Mouse (Mus musculus) kidney, postnatal 4 days (tissue): Measurements from ENCODE around the gene Polr3c.
"Not testable (repeated sequence)": the region's sequence is repeated elsewhere in the genome, so short reads cannot be mapped to it uniquely, and the experiment has no call there.

Source experiments
- DNase-seq, 2 experiments: peaks; one replicate each; pipeline ENCODE4 v3.0.0; 2021; ENCODE audit warnings: mixed read lengths in 2 of 2

The Polr3c gene

DNA sequence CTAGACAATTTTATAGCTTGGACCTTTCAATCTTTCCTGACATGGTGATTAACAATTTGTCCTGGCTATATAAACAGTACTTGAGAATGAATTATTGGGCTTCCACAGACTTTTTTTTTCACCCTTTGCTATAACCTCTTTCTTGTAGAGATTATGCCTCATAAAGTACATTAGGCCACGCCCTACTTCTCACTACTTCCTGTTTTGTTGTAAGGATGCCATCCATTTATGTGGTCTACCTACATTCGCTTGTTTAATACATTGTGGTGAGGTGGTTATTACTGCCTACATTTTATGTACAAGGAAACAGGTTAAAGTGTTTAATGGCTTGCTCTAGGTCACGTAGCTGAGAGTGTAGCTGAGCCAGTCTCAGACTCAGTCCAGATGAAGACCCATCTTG is 52.3 kb downstream of the Polr3c start:
- no peak for DNase-seq

DNA sequence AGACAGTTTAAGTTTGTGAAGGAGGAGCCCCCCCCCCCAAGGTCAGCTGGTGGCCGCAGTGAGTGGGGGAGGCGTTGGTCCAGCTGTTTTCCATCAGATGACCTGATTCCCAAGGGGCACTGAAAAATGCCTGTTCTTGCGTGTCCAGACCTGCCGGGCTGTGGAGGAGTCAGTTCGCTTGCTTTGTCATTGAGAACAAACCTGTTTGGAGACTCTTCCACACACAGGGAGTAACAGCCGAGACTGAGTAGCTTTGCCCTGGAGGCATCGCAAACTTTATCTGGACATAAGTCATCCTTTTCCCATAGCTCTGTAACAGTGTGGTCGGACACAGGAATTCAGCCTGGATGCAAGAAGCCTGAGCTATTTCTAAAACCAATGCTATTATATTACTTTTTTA is 53.0 kb downstream of the Polr3c start:
- peak; percentile 68 to 77 for DNase-seq

DNA sequence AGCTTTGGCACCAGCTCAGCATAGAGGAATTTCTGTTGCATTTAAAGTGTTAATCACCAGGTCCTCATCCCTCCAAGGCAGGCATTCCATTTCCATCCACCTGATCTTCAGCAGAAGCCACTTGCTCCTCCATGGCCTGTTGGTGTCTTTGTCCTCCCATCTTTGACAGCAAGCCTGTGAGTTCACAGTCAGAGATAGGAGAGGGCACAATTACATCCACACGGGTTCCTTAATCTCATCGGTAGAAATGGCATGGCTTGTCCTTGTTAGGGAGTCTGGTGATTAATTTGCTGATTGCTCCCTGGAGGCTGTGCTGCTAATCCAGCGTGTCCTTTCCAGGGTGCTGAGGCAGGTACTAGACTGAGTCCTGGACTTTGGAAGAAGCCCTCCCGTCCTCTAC is 53.9 kb downstream of the Polr3c start:
- no peak for DNase-seq

DNA sequence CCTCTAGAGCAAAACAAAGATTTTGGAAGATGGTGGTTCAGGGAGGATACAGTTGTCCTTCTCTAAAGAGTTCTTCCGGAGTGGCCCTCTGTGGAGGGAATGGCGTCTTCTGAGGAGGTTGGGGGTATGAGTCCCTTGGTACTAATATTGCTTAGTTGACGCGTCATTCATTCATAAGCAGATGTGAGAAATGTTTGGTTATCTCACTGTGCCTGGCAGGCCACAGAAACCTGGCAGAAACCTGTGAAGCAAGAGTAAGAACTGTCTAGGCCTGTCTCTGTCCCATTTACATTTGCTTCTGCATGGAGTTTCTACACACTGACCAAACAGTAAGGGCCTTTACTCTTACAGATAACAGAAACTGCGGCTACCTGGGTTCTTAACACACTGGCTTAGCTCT is 55.9 kb downstream of the Polr3c start:
- DNase-seq = no peak

DNA sequence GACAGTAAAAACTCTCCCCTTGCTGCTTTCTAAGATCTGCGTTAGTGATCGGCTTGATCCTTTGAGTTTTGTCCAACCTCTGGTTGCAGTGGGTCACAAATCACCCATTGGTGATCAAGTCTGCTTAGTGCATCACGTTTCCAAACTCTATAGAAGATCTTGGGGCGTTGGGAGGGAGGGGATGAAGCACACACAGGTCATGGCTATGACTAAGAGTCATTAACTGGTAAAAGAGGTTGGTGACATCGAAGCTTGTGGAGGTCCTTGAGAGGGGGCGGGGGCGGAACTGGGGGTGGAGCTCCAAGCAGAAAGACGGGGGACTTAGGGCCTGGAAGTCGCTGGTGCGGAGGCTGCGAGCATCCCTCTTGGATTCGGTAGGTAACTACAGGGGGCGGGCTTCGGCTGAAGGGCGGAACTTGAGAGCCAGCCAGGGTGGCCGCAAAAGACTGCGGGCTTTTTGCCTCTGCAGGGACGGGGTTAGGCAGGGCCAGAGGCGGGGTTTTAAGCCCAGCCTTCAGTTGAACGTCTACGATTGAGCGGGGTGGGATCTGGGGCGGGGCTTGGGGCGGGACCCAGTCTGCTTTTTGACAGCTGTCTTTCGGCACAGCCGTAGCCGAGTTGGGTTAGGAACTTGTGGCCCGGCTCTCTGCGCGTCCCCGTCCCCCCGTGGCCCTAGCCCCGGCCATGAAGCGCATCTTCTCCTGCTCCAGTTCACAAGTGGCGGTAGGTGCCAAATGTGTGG is 57.5 kb downstream of the Polr3c start, which contains the start of gene Ankrd35:
Ankrd35 (plus strand) TSS at position 405 of the 742 bp plus-strand sequence.
- peak; percentile 86 to 92 for DNase-seq

DNA sequence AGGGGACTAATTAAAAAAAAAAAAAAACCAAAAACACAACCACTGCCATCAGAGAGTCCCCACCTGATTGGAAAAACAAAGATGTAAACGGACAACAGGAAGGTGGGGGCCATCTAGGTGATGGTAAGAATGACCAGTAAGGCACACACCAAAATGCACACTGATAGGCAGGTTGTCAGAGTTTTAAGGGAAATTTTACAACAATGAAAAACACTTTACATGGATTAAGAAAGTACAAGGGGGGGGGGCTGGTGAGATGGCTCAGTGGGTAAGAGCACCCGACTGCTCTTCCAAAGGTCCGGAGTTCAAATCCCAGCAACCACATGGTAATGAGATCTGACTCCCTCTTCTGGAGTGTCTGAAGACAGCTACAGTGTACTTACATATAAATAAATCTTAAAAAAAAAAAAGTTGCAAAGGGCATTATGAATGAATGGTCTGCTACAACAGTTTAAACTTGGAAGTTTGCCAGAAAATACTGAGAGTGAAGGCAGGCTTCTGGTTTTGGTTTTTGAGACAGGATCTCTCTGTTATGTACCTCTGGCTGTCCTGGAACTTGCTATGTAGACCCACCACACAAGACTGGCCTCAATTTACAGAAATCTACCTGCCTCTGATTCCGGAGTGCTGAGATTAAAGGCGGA is 58.9 kb downstream of the Polr3c start:
- DNase-seq = no peak

DNA sequence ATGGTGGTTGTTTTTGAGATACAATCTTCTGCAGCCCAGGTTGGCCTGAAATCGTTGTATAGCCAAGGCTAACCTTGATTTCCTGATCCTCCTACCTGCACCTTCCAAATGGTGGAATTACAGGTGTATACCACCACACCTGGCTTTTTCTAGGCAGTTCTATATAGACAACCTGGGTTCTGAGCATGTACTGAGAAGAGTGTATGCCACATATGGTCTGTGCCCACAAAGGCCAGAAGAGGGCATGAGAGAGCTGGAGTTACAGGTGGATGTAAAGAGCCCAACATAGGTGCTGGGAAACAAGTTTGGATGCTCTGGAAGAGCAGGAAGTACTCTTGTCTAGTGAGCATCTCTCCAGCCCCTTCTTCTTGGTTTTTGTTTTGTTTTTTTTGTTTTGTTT is 60.1 kb downstream of the Polr3c start:
- DNase-seq = peak; percentile 53 to 66

DNA sequence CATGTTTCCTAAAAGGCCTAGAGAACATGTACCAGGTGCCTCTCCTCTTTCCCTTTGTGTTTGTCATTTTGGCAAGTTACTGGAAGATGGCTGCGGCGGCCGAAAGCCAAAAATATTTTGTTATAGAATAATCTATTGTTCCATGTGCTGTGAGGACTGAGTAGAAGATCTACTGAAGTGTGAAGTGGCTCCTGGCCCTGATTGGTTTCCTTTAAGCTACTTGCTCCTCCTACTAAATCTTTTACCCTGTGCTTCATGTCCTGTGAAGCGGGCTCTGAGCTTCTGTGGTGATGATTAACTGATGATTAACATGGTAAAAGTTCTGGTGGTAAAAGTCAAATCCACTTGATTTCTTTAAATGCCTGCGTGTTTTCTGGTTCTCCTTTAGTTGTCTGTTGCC is 60.5 kb downstream of the Polr3c start:
- no peak for DNase-seq

DNA sequence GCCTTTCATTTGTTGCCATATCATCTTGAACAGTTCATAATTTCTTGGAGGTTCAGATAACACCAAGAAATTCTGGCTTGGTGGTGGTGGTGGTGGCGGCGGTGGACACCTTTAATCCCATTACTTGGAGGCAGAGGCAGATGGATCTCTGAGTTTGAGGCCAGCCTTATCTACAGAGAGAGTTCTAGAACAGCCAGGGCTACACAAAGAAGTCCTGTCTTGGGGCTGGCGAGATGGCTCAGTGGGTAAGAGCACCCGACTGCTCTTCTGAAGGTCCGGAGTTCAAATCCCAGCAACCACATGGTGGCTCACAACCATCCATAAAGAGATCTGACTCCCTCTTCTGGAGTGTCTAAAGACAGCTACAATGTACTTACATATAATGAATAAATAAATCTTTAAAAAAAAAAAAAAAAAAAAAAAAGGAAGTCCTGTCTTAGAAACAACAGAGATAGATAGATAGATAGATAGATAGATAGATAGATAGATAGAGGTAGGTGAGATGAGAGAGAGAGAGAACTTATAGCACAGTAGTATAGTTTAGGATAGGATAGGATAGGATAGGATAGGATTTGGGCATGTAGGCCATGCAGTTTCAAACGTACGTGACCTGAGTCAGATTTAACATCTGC is 61.6 kb downstream of the Polr3c start:
- DNase-seq = not testable (repeated sequence)

DNA sequence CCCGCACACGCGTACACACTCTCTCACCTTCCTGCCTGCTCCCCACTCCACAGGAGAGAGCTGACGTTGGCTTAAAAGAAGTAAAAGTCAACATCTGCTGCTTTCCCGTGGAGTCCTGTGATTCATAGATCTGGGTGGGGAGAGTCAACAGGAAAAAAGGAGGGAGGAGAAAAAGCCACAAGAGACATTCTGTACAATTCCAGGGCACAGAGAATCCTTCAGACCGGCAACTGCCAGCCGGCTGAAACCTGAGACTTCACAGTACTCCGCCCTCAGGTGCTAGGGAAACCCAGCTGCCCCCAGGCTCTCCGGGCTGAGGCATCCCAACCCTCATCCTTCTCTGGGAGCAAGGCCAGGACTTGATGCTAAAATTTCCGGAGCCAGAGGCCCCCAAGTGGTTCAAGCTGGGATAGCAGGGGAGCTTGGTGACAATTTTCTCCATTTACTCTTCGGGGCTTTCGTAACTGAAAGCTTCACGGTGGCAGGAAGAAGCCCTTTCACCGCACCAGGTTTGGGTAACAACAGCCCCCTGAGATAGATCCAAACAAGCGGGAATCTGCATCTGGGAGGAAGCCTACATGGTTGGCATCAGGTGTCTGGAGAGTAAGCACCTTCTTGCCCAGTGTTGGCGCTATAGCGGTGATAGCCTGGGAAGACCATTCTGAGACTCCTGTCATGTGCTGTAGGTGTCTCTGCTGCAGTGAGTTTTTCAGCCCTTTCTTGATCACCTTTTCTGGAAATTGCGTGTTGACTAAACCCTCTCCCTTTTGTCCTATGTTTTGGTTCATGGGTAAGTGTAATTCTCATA is 63.8 kb downstream of the Polr3c start:
- peak; percentile 90 to 92 for DNase-seq

DNA sequence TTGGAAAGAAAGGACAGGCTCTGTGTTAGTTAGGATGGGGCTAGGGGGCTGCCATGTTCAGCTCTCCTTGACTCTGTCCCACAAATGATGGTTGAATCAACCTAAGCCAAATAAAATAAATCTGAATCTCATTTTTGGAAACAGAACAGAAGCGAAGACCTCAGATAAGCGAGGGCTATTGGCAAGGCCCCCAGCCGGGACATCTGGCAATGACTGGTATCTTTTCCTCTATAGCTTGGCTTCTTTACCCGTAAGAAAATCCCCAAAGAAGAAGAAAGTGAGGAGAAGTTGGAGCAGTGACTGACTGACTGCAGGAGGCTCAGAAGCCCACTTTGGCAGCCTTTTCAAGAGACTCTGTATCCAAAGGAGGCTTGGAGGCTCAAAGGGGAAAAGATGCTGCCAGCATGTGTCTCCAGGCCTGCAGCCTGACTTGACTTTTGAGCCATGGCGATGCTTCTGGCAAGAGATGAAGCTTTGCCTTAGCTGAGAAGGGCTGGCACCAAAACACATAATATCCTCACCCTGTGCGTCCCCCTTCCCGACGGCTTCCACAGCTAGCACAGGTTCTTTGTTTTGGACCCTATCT is 64.6 kb downstream of the Polr3c start:
- DNase-seq = no peak
